Comparison of ENCODE assay signal across 8 mouse cellular contexts in the genomic region with DNA sequence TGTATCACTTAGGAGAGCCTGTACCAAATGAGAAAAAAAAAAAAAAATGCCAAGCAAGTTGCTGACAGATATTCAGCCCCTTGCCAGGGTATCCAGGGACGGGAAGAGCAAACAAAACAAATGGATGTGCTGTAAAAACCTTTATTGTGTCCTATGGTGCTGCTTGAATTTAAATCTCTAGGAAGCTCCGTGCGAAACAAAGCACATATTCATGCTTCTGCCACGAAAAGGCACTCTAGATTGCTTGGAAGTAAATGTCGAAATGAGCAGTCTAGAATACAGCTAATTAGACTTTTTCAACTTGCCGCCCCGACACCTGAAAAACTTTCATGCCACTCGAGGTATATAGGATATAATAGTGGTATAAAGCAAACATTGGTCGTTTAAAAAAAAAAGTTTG. TPM values are rescaled to one million over a fixed set of nuclear protein-coding genes. Genes with fewer than 3 reads are reported as not detected.
DNase-seq lines count a peak whose midpoint lies in the region; ATAC-seq and TF ChIP-seq lines count a peak whose summit lies in the region.

No protein-coding gene starts in this region.

- no peak for TF ChIP-seq EP300 in liver, postnatal 0 days (IDR thresholded peaks at IDR 0.05; ENCODE audit: low read depth)

- H3K27ac ChIP-seq in heart, embryonic 15.5 days: peak overlapping the region; percentile 100
- H3K27ac ChIP-seq in forebrain, embryonic 15.5 days (replicated peaks): peak overlapping the region; percentile 99
- H3K27ac ChIP-seq in liver, postnatal 0 days (ENCODE audit: low read depth): peak overlapping the region; percentile 100

- H3K36me3 ChIP-seq in heart, embryonic 15.5 days: no peaks in the 10 kb centered on the region
- H3K36me3 ChIP-seq in G1E (replicated peaks): peaks cover 8% of the 10 kb centered on the region
- no peaks in the 10 kb centered on the region for H3K36me3 ChIP-seq in forebrain, embryonic 15.5 days
- no peaks in the 10 kb centered on the region; the same call in 1 of the 2 replicates for H3K36me3 ChIP-seq in liver, postnatal 0 days (replicated peaks; ENCODE audit: insufficient read depth, low read length)

- DNase-seq in heart, postnatal 10 days: no peak
- DNase-seq in G1E (ENCODE audit: low spot score): no peak
- DNase-seq in liver, postnatal 0 days: no peak
- no peak for DNase-seq in gastrocnemius, adult 18-20 months (ENCODE audit: low spot score)
- DNase-seq in testis, postnatal 10 days (ENCODE audit: low spot score): no peak
- DNase-seq in T-cell, adult 2 months (ENCODE audit: low spot score): no peak

- H3K27me3 ChIP-seq in heart, embryonic 15.5 days: no peaks in the 10 kb centered on the region
- H3K27me3 ChIP-seq in G1E (ENCODE audit: insufficient read depth, low read length): no peaks in the 10 kb centered on the region
- H3K27me3 ChIP-seq in forebrain, embryonic 15.5 days: no peaks in the 10 kb centered on the region
- no peaks in the 10 kb centered on the region for H3K27me3 ChIP-seq in liver, postnatal 0 days (ENCODE audit: insufficient read depth, low read length)

- no peak for ATAC-seq in heart, embryonic 15.5 days (replicated peaks; ENCODE audit: insufficient number of reproducible peaks, insufficient read depth, low FRiP score, low read depth)
- no peak for ATAC-seq in G1E (ENCODE audit: extremely low read depth, insufficient number of reproducible peaks, low FRiP score, poor library complexity, severe bottlenecking)
- ATAC-seq in forebrain, embryonic 15.5 days (replicated peaks): no peak
- no peak for ATAC-seq in liver, postnatal 0 days

- no peaks in the 10 kb centered on the region for H3K9me3 ChIP-seq in heart, embryonic 15.5 days (replicated peaks)
- no peaks in the 10 kb centered on the region for H3K9me3 ChIP-seq in G1E (replicated peaks)
- H3K9me3 ChIP-seq in forebrain, embryonic 15.5 days: no peaks in the 10 kb centered on the region
- H3K9me3 ChIP-seq in liver, postnatal 0 days (ENCODE audit: low read length): no peaks in the 10 kb centered on the region

- peak overlapping the region; percentile 62 for H3K9ac ChIP-seq in heart, embryonic 15.5 days
- H3K9ac ChIP-seq in forebrain, embryonic 15.5 days (replicated peaks): peak overlapping the region; percentile 80
- peak overlapping the region; percentile 100 for H3K9ac ChIP-seq in liver, postnatal 0 days (replicated peaks)

- H3K4me2 ChIP-seq in heart, embryonic 15.5 days: peak overlapping the region; percentile 73
- peak overlapping the region; percentile 54 for H3K4me2 ChIP-seq in forebrain, embryonic 15.5 days (replicated peaks)
- H3K4me2 ChIP-seq in liver, postnatal 0 days (ENCODE audit: low read depth, low read length): peak overlapping the region; percentile 75

- peak overlapping the region; percentile 92 for H3K4me3 ChIP-seq in heart, embryonic 15.5 days
- H3K4me3 ChIP-seq in G1E (ENCODE audit: low read depth, low read length): peak overlapping the region; percentile 97
- H3K4me3 ChIP-seq in forebrain, embryonic 15.5 days: peak overlapping the region; percentile 99
- H3K4me3 ChIP-seq in liver, postnatal 0 days (ENCODE audit: low read depth, low read length): peak overlapping the region; percentile 99

- intact Hi-C loops in heart, postnatal 10 days (cut with DNase I): loop anchor here (5.0 kb wide), 2 partner anchors 88 to 168 kb away; a partner anchor contains a TSS

- TF ChIP-seq CTCF in G1E (IDR thresholded peaks at IDR 0.05; ENCODE audit: low read depth, low read length): no peak
- no peak for TF ChIP-seq CTCF in liver, postnatal 0 days (IDR thresholded peaks at IDR 0.05; ENCODE audit: low read depth)

- 3% methylated on average over 9 of the region's 9 CpGs for WGBS in heart, embryonic 15.5 days
- WGBS in forebrain, embryonic 15.5 days: 0% methylated on average over 9 of the region's 9 CpGs
- WGBS in liver, postnatal 0 days (ENCODE audit: insufficient replicate concordance): 5% methylated on average over 9 of the region's 9 CpGs

- H3K4me1 ChIP-seq in heart, embryonic 15.5 days (replicated peaks): peaks cover 23% of the 10 kb centered on the region
- peaks cover 31% of the 10 kb centered on the region for H3K4me1 ChIP-seq in G1E (ENCODE audit: insufficient read depth, low read depth, low read length)
- peaks cover 27% of the 10 kb centered on the region for H3K4me1 ChIP-seq in forebrain, embryonic 15.5 days
- peaks cover 18% of the 10 kb centered on the region for H3K4me1 ChIP-seq in liver, postnatal 0 days (ENCODE audit: insufficient read depth)

RNA-seq across cellular contexts. Expression of a gene that starts 1.1 kb away (rescaled TPM):
- polyA plus RNA-seq in heart, embryonic 15.5 days (2015; fragmentation: Nextera tagmentation; extraction: Ambion mirVana): 154 and 159 TPM in 2 replicates
- total RNA-seq in heart, postnatal 10 days (2021): 100 to 1,000 TPM; 106 to 111 TPM
- total RNA-seq in G1E (2014; fragmentation: Nextera tagmentation) (174 and 180 TPM in 2 replicates), G1E (2017) (120 and 130 TPM in 2 replicates)
- polyA plus RNA-seq in G1E (2012): 148 and 209 TPM in 2 replicates
- polyA plus RNA-seq in forebrain, embryonic 15.5 days (2015; fragmentation: Nextera tagmentation; extraction: Ambion mirVana): 248 and 258 TPM in 2 replicates
- 84.0 and 93.8 TPM in 2 replicates for polyA plus RNA-seq in liver, postnatal 0 days (2015; fragmentation: Nextera tagmentation; extraction: Ambion mirVana)
- total RNA-seq in gastrocnemius, adult 18-20 months (2021): 100 to 1,000 TPM; 138 to 142 TPM

RNA-seq across cellular contexts. Expression of a gene that starts 27.5 kb away (rescaled TPM):
- polyA plus RNA-seq in heart, embryonic 15.5 days (2015; fragmentation: Nextera tagmentation; extraction: Ambion mirVana): 0.10 TPM in 1 of 2 replicates, not detected in the other
- total RNA-seq in heart, postnatal 10 days (2021): under 1 TPM; 0.15 to 0.19 TPM
- total RNA-seq in G1E (2014; fragmentation: Nextera tagmentation) (not detected in 2 replicates), G1E (2017) (0.06 and 0.22 TPM in 2 replicates)
- polyA plus RNA-seq in G1E (2012): not detected in 2 replicates
- polyA plus RNA-seq in forebrain, embryonic 15.5 days (2015; fragmentation: Nextera tagmentation; extraction: Ambion mirVana): 0.15 TPM in 1 of 2 replicates, not detected in the other
- not detected in 2 replicates for polyA plus RNA-seq in liver, postnatal 0 days (2015; fragmentation: Nextera tagmentation; extraction: Ambion mirVana)
- total RNA-seq in gastrocnemius, adult 18-20 months (2021): not detected
